Mouse (Mus musculus): ENCODE measurements at regions not wholly inside any gene's neighbourhood (a gene's known extent, or its start where the extent isn't known, plus 50 kb on each side); places are given as distances from the start of the nearest gene placed in this dataset.

DNA sequence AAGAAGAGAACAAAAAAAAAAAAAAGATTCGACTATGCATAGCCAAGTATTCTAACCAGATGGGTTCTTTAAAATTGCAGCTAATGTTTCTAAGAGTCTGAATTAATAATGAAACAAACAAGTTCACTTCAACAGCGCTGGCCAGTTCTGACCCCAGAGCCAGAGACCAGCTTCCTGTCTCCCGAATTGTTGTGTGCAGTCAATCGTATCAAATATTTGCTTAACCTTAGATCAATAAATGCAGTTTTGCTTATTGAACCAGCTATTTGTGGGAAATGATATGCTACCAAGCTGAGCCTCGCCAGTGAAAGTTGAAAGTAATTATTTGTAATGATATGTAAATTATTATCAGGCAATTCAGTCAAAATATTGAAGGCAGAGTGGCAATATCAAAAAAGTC, 287.4 kb upstream of the Tmem132c start:
- no peak for TF ChIP-seq CTCF (IDR thresholded peaks at IDR 0.05; ENCODE audit: borderline replicate concordance, insufficient read depth, low read length)
- TF ChIP-seq POLR2A (IDR thresholded peaks at IDR 0.05; ENCODE audit: low read depth, low read length), result no peak
